Comparison of ENCODE assay signal across 1 mouse cellular context in genomic region chr2:84704329-84704728, GRCm38 (mm10).
TF ChIP-seq lines count a peak whose summit lies in the region.

No protein-coding gene starts in this region.

TF ChIP-seq in MEL, 35 proteins besides CTCF, POLR2A, EP300 and RAD21 (continued from another document):
- TF ChIP-seq ETS1 (IDR thresholded peaks at IDR 0.05; ENCODE audit: low read depth, low read length) (no peak), E2F4 (IDR thresholded peaks at IDR 0.05; ENCODE audit: borderline replicate concordance, low read depth, low read length) (no peak), CHD1 (IDR thresholded peaks at IDR 0.05; ENCODE audit: low read depth, low read length) (no peak), MXI1 (IDR thresholded peaks at IDR 0.05; ENCODE audit: low read depth, low read length) (no peak), UBTF (IDR thresholded peaks at IDR 0.05; ENCODE audit: borderline replicate concordance, insufficient read depth, low read depth, low read length) (no peak), USF1 (IDR thresholded peaks at IDR 0.05; ENCODE audit: low read depth, low read length) (no peak), RCOR1 (IDR thresholded peaks at IDR 0.05; ENCODE audit: low read depth, low read length) (no peak), ELF1 (IDR thresholded peaks at IDR 0.05; ENCODE audit: low read depth, low read length) (no peak), ZMIZ1 (IDR thresholded peaks at IDR 0.05; ENCODE audit: low read depth, low read length) (no peak), POLR2AphosphoS2 (IDR thresholded peaks at IDR 0.05; ENCODE audit: low read length) (no peak), SIN3A (IDR thresholded peaks at IDR 0.05; ENCODE audit: low read length) (no peak), JUND (IDR thresholded peaks at IDR 0.05; ENCODE audit: low read depth, low read length) (no peak), TCF12 (IDR thresholded peaks at IDR 0.05; ENCODE audit: low read depth, low read length) (no peak), ZKSCAN1 (IDR thresholded peaks at IDR 0.05; ENCODE audit: low read depth, low read length) (no peak)
TF ChIP-seq in MEL: peak in this region for 0.
